ENCODE assay signal across 12 mouse cellular contexts in the genomic region with DNA sequence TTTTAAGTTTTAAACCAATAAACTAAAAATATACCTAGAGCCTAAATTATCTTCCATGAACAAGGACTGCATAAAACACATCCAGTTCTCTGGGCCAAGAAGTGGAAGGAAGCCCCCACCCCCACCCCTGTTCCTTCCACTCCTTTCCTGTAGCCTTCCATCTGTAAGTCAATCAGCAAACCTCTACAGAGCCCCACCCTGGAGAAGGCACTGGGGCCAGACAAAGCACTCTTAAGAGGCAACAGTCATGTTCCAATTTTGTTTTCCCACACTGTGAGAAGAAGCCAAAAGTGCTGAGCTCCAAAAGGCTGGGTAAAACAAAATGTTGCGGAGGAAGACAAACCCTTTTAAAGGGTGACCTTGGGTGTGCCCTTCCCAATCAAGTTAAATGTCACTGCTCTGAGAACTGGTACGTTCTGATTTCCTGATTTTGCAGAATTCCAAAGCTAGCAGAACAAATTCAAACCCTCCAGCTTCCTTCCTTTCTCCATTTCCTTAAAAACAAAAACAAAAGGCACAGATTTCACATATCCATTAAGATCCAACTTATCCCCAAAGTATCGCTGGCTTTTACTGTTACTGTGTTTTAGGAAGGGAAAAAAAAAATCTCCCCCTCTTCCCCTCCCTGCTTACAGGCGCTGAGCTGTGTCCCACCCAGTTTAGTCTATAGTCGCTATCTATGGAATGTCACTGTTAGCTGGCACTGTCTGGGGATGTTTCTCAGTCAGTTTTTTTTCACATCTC.
DNase-seq lines count a peak whose midpoint lies in the region; ATAC-seq and TF ChIP-seq lines count a peak whose summit lies in the region.
"Had no signal": no experiment of that assay in that cellular context is flagged by ENCODE, and none has a peak within 500 bp of the region (broad histone marks: within the 10 kb centered on the region; RNA-seq: fewer than 3 reads in every experiment).

No protein-coding gene starts in this region.

- H3K27me3 ChIP-seq in intestine, embryonic 16.5 days (replicated peaks; ENCODE audit: control insufficient read depth, insufficient read depth, low read length): no peaks in the 10 kb centered on the region
- H3K27me3 ChIP-seq in intestine, postnatal 0 days (replicated peaks; ENCODE audit: control insufficient read depth, insufficient read depth, low read length): no peaks in the 10 kb centered on the region
- no peaks in the 10 kb centered on the region for H3K27me3 ChIP-seq in ES-Bruce4 (ENCODE audit: control insufficient read depth, insufficient read depth, low read length, poor library complexity, severe bottlenecking)
- no peaks in the 10 kb centered on the region for H3K27me3 ChIP-seq in heart, embryonic 12.5 days (replicated peaks)
- H3K27me3 ChIP-seq: liver, embryonic 15.5 days had no signal

- H3K9ac ChIP-seq in intestine, embryonic 16.5 days (ENCODE audit: low read depth, low read length): no peak overlapping the region
- H3K9ac ChIP-seq in intestine, postnatal 0 days (ENCODE audit: low read depth, low read length): no peak overlapping the region
- H3K9ac ChIP-seq in ES-Bruce4 (ENCODE audit: low read depth, poor library complexity, severe bottlenecking): no peak overlapping the region
- H3K9ac ChIP-seq in heart, embryonic 12.5 days: no peak overlapping the region
- H3K9ac ChIP-seq: liver, embryonic 15.5 days had no signal

- WGBS in intestine, embryonic 16.5 days: 39% methylated on average over 5 of the region's 5 CpGs
- WGBS in intestine, postnatal 0 days: 42% methylated on average over 5 of the region's 5 CpGs
- WGBS in heart, embryonic 12.5 days: 18% methylated on average over 5 of the region's 5 CpGs

- H3K4me3 ChIP-seq in intestine, embryonic 16.5 days (ENCODE audit: low read length): no peak overlapping the region
- H3K4me3 ChIP-seq in intestine, postnatal 0 days (ENCODE audit: low read depth, low read length): no peak overlapping the region
- H3K4me3 ChIP-seq in ES-Bruce4 (ENCODE audit: low read depth, low read length): no peak overlapping the region
- no peak overlapping the region for H3K4me3 ChIP-seq in heart, embryonic 12.5 days
- H3K4me3 ChIP-seq in layer of hippocampus, adult 2 months: no peak overlapping the region
- H3K4me3 ChIP-seq: hindbrain, embryonic 10.5 days; liver, embryonic 15.5 days had no signal

- no peak for TF ChIP-seq POLR2A in ES-Bruce4 (IDR thresholded peaks at IDR 0.05; ENCODE audit: insufficient read depth, low read length)

- no peak for TF ChIP-seq EP300 in ES-Bruce4 (IDR thresholded peaks at IDR 0.05; ENCODE audit: insufficient read depth, low read depth, low read length)

- no peak overlapping the region for H3K4me2 ChIP-seq in intestine, embryonic 16.5 days (ENCODE audit: low read depth, low read length)
- H3K4me2 ChIP-seq in intestine, postnatal 0 days (replicated peaks; ENCODE audit: low read depth): no peak overlapping the region
- 0 out of 2 replicates have a peak overlapping the region, but pooled peaks have one; percentile 17 for H3K4me2 ChIP-seq in heart, embryonic 12.5 days
- H3K4me2 ChIP-seq: liver, embryonic 15.5 days had no signal

- H3K36me3 ChIP-seq in intestine, embryonic 16.5 days (ENCODE audit: control insufficient read depth, insufficient read depth, low read length): no peaks in the 10 kb centered on the region
- no peaks in the 10 kb centered on the region for H3K36me3 ChIP-seq in intestine, postnatal 0 days (ENCODE audit: control insufficient read depth, insufficient read depth)
- H3K36me3 ChIP-seq in ES-Bruce4 (ENCODE audit: control insufficient read depth, insufficient read depth, low read length, poor library complexity, severe bottlenecking): no peaks in the 10 kb centered on the region
- no peaks in the 10 kb centered on the region for H3K36me3 ChIP-seq in heart, embryonic 12.5 days
- H3K36me3 ChIP-seq: hindbrain, embryonic 10.5 days; liver, embryonic 15.5 days had no signal

- no peaks in the 10 kb centered on the region for H3K9me3 ChIP-seq in intestine, embryonic 16.5 days (ENCODE audit: control insufficient read depth, low read length)
- no peaks in the 10 kb centered on the region for H3K9me3 ChIP-seq in intestine, postnatal 0 days (ENCODE audit: control insufficient read depth)
- H3K9me3 ChIP-seq in ES-Bruce4 (replicated peaks; ENCODE audit: control insufficient read depth, insufficient read depth, low read length, poor library complexity, severe bottlenecking): no peaks in the 10 kb centered on the region
- no peaks in the 10 kb centered on the region for H3K9me3 ChIP-seq in heart, embryonic 12.5 days (replicated peaks)
- H3K9me3 ChIP-seq: hindbrain, embryonic 10.5 days; liver, embryonic 15.5 days had no signal

- H3K27ac ChIP-seq in intestine, embryonic 16.5 days (ENCODE audit: low read length): peak overlapping the region; percentile 31; the same call in 1 of the 2 replicates
- H3K27ac ChIP-seq in intestine, postnatal 0 days (ENCODE audit: low read depth, low read length): no peak overlapping the region
- H3K27ac ChIP-seq in ES-Bruce4 (ENCODE audit: insufficient read depth, low read length): peak overlapping the region; percentile 14; the same call in 1 of the 2 replicates
- peak overlapping the region; percentile 55 for H3K27ac ChIP-seq in heart, embryonic 12.5 days (ENCODE audit: poor library complexity, severe bottlenecking)
- H3K27ac ChIP-seq in layer of hippocampus, adult 2 months: no peak overlapping the region

- H3K4me1 ChIP-seq in intestine, embryonic 16.5 days (ENCODE audit: control insufficient read depth, insufficient read depth, low read length): peaks cover 67% of the 10 kb centered on the region
- 0 out of 2 replicates have a peak, but pooled peaks cover 9% of the 10 kb centered on the region for H3K4me1 ChIP-seq in intestine, postnatal 0 days (replicated peaks; ENCODE audit: control insufficient read depth, insufficient read depth, low read length)
- H3K4me1 ChIP-seq in ES-Bruce4 (ENCODE audit: control insufficient read depth, insufficient read depth, low read length): peaks cover 14% of the 10 kb centered on the region
- peaks cover 82% of the 10 kb centered on the region for H3K4me1 ChIP-seq in heart, embryonic 12.5 days (replicated peaks)

- TF ChIP-seq CTCF in intestine, postnatal 0 days (IDR thresholded peaks at IDR 0.05; ENCODE audit: low read depth): no peak
- no peak for TF ChIP-seq CTCF in ES-Bruce4 (IDR thresholded peaks at IDR 0.05; ENCODE audit: low read depth, low read length)
- no peak for TF ChIP-seq CTCF in layer of hippocampus, adult 2 months (conservative IDR thresholded peaks at IDR 0.05)

- no peak for ATAC-seq in intestine, embryonic 16.5 days
- no peak for ATAC-seq in intestine, postnatal 0 days
- no peak for ATAC-seq in heart, embryonic 12.5 days (ENCODE audit: insufficient number of reproducible peaks, low FRiP score)

- peak; percentile 31 to 70 for DNase-seq in adrenal gland, adult (ENCODE audit: inconsistent age in 2 of 2, low spot score in 1 of 2)
- DNase-seq in adrenal gland, postnatal 10 days: no peak
- no peak for DNase-seq in urinary bladder, postnatal 4 days (ENCODE audit: low spot score in 2 of 2)
- DNase-seq in layer of hippocampus, adult 2 months (ENCODE audit: low spot score in 2 of 2): no peak
- DNase-seq: cerebellum, postnatal 14 days; midbrain, embryonic 14.5 days had no signal

Comparison
In these comparisons a context has a peak if more than half of its experiments do, and no peak if none do; other contexts are left out.
1. DNase-seq: peak in adrenal gland, adult (2 of 2); none in adrenal gland, postnatal 10 days (single experiment), urinary bladder, postnatal 4 days (0 of 2) and layer of hippocampus, adult 2 months (0 of 2).
2. H3K27ac ChIP-seq: peak in intestine, embryonic 16.5 days (single experiment), ES-Bruce4 (single experiment) and heart, embryonic 12.5 days (single experiment); none in intestine, postnatal 0 days (single experiment) and layer of hippocampus, adult 2 months (single experiment).